Mouse (Mus musculus) CH12.LX (cell line): ENCODE measurements around the gene Tet3. TPM values are rescaled to one million over a fixed set of nuclear protein-coding genes. Genes with fewer than 3 reads are reported as not detected.

Experiments
- DNase-seq: peaks from one replicate; pipeline ENCODE4 v3.0.0-alpha.2; 2013; ENCODE audit errors: extremely low read depth
- H3K27ac ChIP-seq: 2 replicates; pipeline ENCODE4 v1.5.1; 2012; ENCODE audit warnings: low read depth, mild to moderate bottlenecking, control low read depth, moderate library complexity; ENCODE audit not compliant: insufficient read depth
- H3K27me3 ChIP-seq: replicated peaks from 2 replicates; pipeline ENCODE3; 2012; ENCODE audit warnings: inconsistent platforms
- H3K36me3 ChIP-seq, 2 experiments: replicated peaks in 1 of 2; 2 replicates each; pipeline versions ENCODE3 to v1.6.1; 2012; ENCODE audit warnings: inconsistent platforms in 1 of 2, low read length in 1 of 2, mild to moderate bottlenecking in 1 of 2, mixed read lengths in 1 of 2, moderate library complexity in 1 of 2; ENCODE audit not compliant: control insufficient read depth in 1 of 2, insufficient read depth in 1 of 2
- H3K4me1 ChIP-seq, 2 experiments: 2 replicates each; pipeline ENCODE4 v1.6.1; 2012; ENCODE audit warnings: inconsistent platforms in 1 of 2, moderate library complexity in 1 of 2; ENCODE audit not compliant: insufficient read depth in 2 of 2, control insufficient read depth in 1 of 2
- H3K4me2 ChIP-seq: 2 replicates; pipeline ENCODE4 v1.6.1; 2012; ENCODE audit warnings: low read depth, mild to moderate bottlenecking, control low read depth; ENCODE audit not compliant: poor library complexity, insufficient read depth, severe bottlenecking
- H3K4me3 ChIP-seq, 3 experiments: fragments of 150-350 bp in 1 of 3; sonication (generic) in 1 of 3; replicated peaks in 1 of 3; 2 replicates each; pipeline versions ENCODE3 to v1.5.1; 2011 to 2012; ENCODE audit warnings: low read depth in 2 of 3, low read length in 2 of 3, mild to moderate bottlenecking in 2 of 3, moderate library complexity in 2 of 3, control low read depth in 1 of 3, improper control_type of control experiment in 1 of 3, inconsistent platforms in 1 of 3, mixed read lengths in 1 of 3; ENCODE audit not compliant: poor library complexity in 1 of 3
- H3K79me2 ChIP-seq: replicated peaks from 2 replicates; pipeline ENCODE4 v1.6.1; 2012; ENCODE audit warnings: mild to moderate bottlenecking, moderate library complexity; ENCODE audit not compliant: control insufficient read depth, poor library complexity, insufficient read depth, severe bottlenecking; ENCODE audit errors: extremely low read depth
- H3K9ac ChIP-seq: 2 replicates; pipeline ENCODE4 v1.6.1; 2012; ENCODE audit warnings: low read depth, mild to moderate bottlenecking, control low read depth, moderate library complexity; ENCODE audit not compliant: insufficient read depth
- H3K9me3 ChIP-seq: replicated peaks from 2 replicates; pipeline ENCODE3; 2012; ENCODE audit warnings: low read length, inconsistent platforms, mixed read lengths
- BHLHE40 ChIP-seq: IDR thresholded peaks from 2 replicates; pipeline ENCODE4 v1.6.1; 2011; ENCODE audit warnings: mild to moderate bottlenecking, low read depth, low read length, improper control_type of control experiment
- CHD2 ChIP-seq: IDR thresholded peaks from 2 replicates; pipeline ENCODE4 v1.6.1; 2011; ENCODE audit warnings: low read length, improper control_type of control experiment
- CTCF ChIP-seq, 2 experiments: IDR thresholded peaks in 1 of 2; conservative IDR thresholded peaks in 1 of 2; 2 replicates each; pipeline ENCODE4 v1.5.1; 2011 to 2012; ENCODE audit warnings: low read depth in 2 of 2, low read length in 2 of 2, improper control_type of control experiment in 1 of 2, inconsistent platforms in 1 of 2, mild to moderate bottlenecking in 1 of 2, moderate library complexity in 1 of 2
- ELF1 ChIP-seq: IDR thresholded peaks from 2 replicates; pipeline ENCODE4 v1.6.1; 2014; ENCODE audit warnings: low read depth, mild to moderate bottlenecking, inconsistent platforms, low read length, improper control_type of control experiment
- GABPA ChIP-seq: IDR thresholded peaks from 2 replicates; pipeline ENCODE4 v1.6.1; 2012; ENCODE audit warnings: low read depth, low read length, improper control_type of control experiment, inconsistent platforms; ENCODE audit not compliant: insufficient replicate concordance
- IRF4 ChIP-seq: IDR thresholded peaks from 2 replicates; pipeline ENCODE4 v1.6.1; 2014; ENCODE audit warnings: low read depth, mild to moderate bottlenecking, inconsistent platforms, low read length, improper control_type of control experiment
- JUND ChIP-seq: conservative IDR thresholded peaks from 2 replicates; pipeline ENCODE4 v1.6.1; 2011; ENCODE audit warnings: low read depth, low read length, improper control_type of control experiment
- MAX ChIP-seq: IDR thresholded peaks from 2 replicates; pipeline ENCODE4 v1.6.1; 2011; ENCODE audit warnings: low read length, improper control_type of control experiment
- MAZ ChIP-seq: IDR thresholded peaks from 2 replicates; pipeline ENCODE4 v1.6.1; 2012; ENCODE audit warnings: low read depth, mild to moderate bottlenecking, inconsistent platforms, low read length, improper control_type of control experiment, moderate library complexity
- MEF2A ChIP-seq: IDR thresholded peaks from 2 replicates; pipeline ENCODE4 v1.6.1; 2014; ENCODE audit warnings: low read depth, mild to moderate bottlenecking, inconsistent platforms, low read length, improper control_type of control experiment, borderline replicate concordance
- MXI1 ChIP-seq: IDR thresholded peaks from 2 replicates; pipeline ENCODE4 v1.6.1; 2011; ENCODE audit warnings: mild to moderate bottlenecking, low read depth, low read length, improper control_type of control experiment
- NELFE ChIP-seq: IDR thresholded peaks from 2 replicates; pipeline ENCODE4 v1.6.1; 2011; ENCODE audit warnings: low read depth, low read length, improper control_type of control experiment
- POLR2A ChIP-seq: IDR thresholded peaks from 2 replicates; pipeline ENCODE4 v1.6.1; 2011; ENCODE audit warnings: low read depth, mild to moderate bottlenecking, improper control_type of control experiment, low read length
- POLR2AphosphoS2 ChIP-seq: IDR thresholded peaks from 2 replicates; pipeline ENCODE4 v1.6.1; 2011; ENCODE audit warnings: low read depth, low read length, improper control_type of control experiment
- SIN3A ChIP-seq: IDR thresholded peaks from 2 replicates; pipeline ENCODE4 v1.6.1; 2012; ENCODE audit warnings: low read length, improper control_type of control experiment, inconsistent platforms
- TCF12 ChIP-seq: IDR thresholded peaks from 2 replicates; pipeline ENCODE4 v1.6.1; 2014; ENCODE audit warnings: low read depth, mild to moderate bottlenecking, inconsistent platforms, low read length, improper control_type of control experiment
- UBTF ChIP-seq: IDR thresholded peaks from 2 replicates; pipeline ENCODE4 v1.6.1; 2012; ENCODE audit warnings: low read depth, mild to moderate bottlenecking, inconsistent platforms, low read length, improper control_type of control experiment, moderate library complexity
- USF1 ChIP-seq: IDR thresholded peaks from 2 replicates; pipeline ENCODE4 v1.6.1; 2014; ENCODE audit warnings: low read depth, mild to moderate bottlenecking, inconsistent platforms, low read length, improper control_type of control experiment
- USF2 ChIP-seq: conservative IDR thresholded peaks from 2 replicates; pipeline ENCODE4 v1.6.1; 2011; ENCODE audit warnings: low read depth, low read length, improper control_type of control experiment
- ZMIZ1 ChIP-seq: IDR thresholded peaks from 2 replicates; pipeline ENCODE4 v1.6.1; 2012; ENCODE audit warnings: low read depth, mild to moderate bottlenecking, inconsistent platforms, low read length, improper control_type of control experiment
- ZNF384 ChIP-seq: IDR thresholded peaks from 2 replicates; pipeline ENCODE4 v1.6.1; 2012; ENCODE audit warnings: low read depth, low read length, improper control_type of control experiment, inconsistent platforms
- dilution Hi-C: fragments of 300-500 bp; cut with MboI; formaldehyde crosslinking; loops from 2 replicates; pipeline ENCODE4 v1.14.3; 2020; ENCODE audit warnings: low sequenced_read_pairs; ENCODE audit not compliant: extremely low pct_unique_long_range_greater_than_20kb, extremely low pct_ligation_motif_present
- in situ Hi-C: fragments of 300-500 bp; cut with MboI; formaldehyde crosslinking; loops from 3 replicates; pipeline ENCODE4 v1.14.3; 2019; ENCODE audit warnings: low sequenced_read_pairs, low pct_ligation_motif_present, low pct_unique_long_range_greater_than_20kb, mixed read lengths
- polyA plus RNA-seq: library from polyadenylated mRNA; unstranded; fragments of >175 nt; gene quantifications from 2 replicates; pipeline ENCODE4 v1.2.1, GENCODE M21; 2012; ENCODE audit warnings: low read depth; ENCODE audit not compliant: insufficient read length
- total RNA-seq, 2 experiments: library from RNA; depleted of rRNA; stranded (reverse); fragments of 300-350 nt in 1 of 2; fragments of >200 nt in 1 of 2; gene quantifications; 2 replicates each; pipeline ENCODE4 v1.2.3; 2012 to 2014

Tet3 gene
- total and polyA plus RNA-seq, 3 experiments = 3.2 to 10.0 (median 8.2) TPM

- dilution Hi-C loops = no loop called here
- no peaks in the 10 kb centered on the region for H3K79me2 ChIP-seq
- no peaks in the 10 kb centered on the region for H3K9me3 ChIP-seq
- H3K4me2 ChIP-seq = peak overlapping the region; percentile 77
- 0 out of 2 replicates have a peak, but pooled peaks have one; percentile 13 for TF ChIP-seq POLR2A
- TF ChIP-seq JUND = no peak
- TF ChIP-seq, all 38 proteins: peak for 1
- in situ Hi-C loops = no loop called here
- peak overlapping the region; percentile 42 for H3K27ac ChIP-seq
- peaks cover 4% of the 10 kb centered on the region for H3K27me3 ChIP-seq
- no peak for DNase-seq
- H3K9ac ChIP-seq = peak overlapping the region; percentile 80
- H3K36me3 ChIP-seq = peaks cover 0 to 18% of the 10 kb centered on the region in 2 experiments
- H3K4me3 ChIP-seq = peak overlapping the region; percentile 31 to 75 (median 67)
- peaks cover 13 to 65% of the 10 kb centered on the region in 2 experiments for H3K4me1 ChIP-seq
Observed at GRCm38 (mm10) chr6:83456984-83457810, 1.7 kb downstream of the Tet3 start.

- H3K79me2 ChIP-seq = no peaks in the 10 kb centered on the region
- H3K9me3 ChIP-seq = no peaks in the 10 kb centered on the region
- peak overlapping the region; percentile 80 for H3K9ac ChIP-seq
- H3K4me3 ChIP-seq = peak overlapping the region; percentile 63 to 75 (median 67)
- in situ Hi-C loops = no loop called here
- peak overlapping the region; percentile 77 for H3K4me2 ChIP-seq
- TF ChIP-seq ZMIZ1 (peak; percentile 28; the same call in 1 of the 2 replicates), POLR2AphosphoS2 (no peak), NELFE (peak; percentile 48; the same call in 1 of the 2 replicates), USF2 (no peak), MAX (no peak), POLR2A (peak; percentile 40; the same call in 1 of the 2 replicates), SIN3A (peak; percentile 54; the same call in 1 of the 2 replicates), MXI1 (peak; percentile 58), IRF4 (0 out of 2 replicates have a peak, but pooled peaks have one; percentile 26), GABPA (no peak), BHLHE40 (peak; percentile 99), ELF1 (peak; percentile 57), MAZ (0 out of 2 replicates have a peak, but pooled peaks have one; percentile 69), UBTF (peak; percentile 76; the same call in 1 of the 2 replicates), CTCF (conservative IDR thresholded peaks at IDR 0.05 in 1 of 2, IDR thresholded peaks at IDR 0.05 in 1 of 2; ENCODE audit: low read depth in 2 of 2, low read length in 2 of 2) (peak in 1 of 2 experiments; percentile 27; a peak in 1 of 4 replicates), ZNF384 (no peak), CHD2 (peak; percentile 87), USF1 (peak; percentile 10; the same call in 1 of the 2 replicates), MEF2A (peak; percentile 46; the same call in 1 of the 2 replicates), TCF12 (0 out of 2 replicates have a peak, but pooled peaks have one; percentile 38)
- dilution Hi-C loops = no loop called here
- peaks cover 0 to 23% of the 10 kb centered on the region in 2 experiments for H3K36me3 ChIP-seq
- DNase-seq = peak; percentile 48
- H3K4me1 ChIP-seq = peaks cover 13 to 73% of the 10 kb centered on the region in 2 experiments
- H3K27ac ChIP-seq = peak overlapping the region; percentile 42
- peaks cover 4% of the 10 kb centered on the region for H3K27me3 ChIP-seq
Observed at GRCm38 (mm10) chr6:83456131-83456983, 2.5 kb downstream of the Tet3 start.
